Mouse (Mus musculus) heart, postnatal 0 days (tissue): ENCODE measurements around the gene Tmem139. TPM values are rescaled to one million over a fixed set of nuclear protein-coding genes. Genes with fewer than 3 reads are reported as not detected.
A peak's percentile ranks its signal among the peaks of the same experiment; 100 is the strongest.

Source experiments
- ATAC-seq: fragments of 200-750 bp; cut with Nextera tagmentation; 2 replicates; pipeline ENCODE4 v1.8.0; 2017; ENCODE audit warnings: low read depth, moderate number of reproducible peaks, moderate library complexity; ENCODE audit not compliant: insufficient read depth
- DNase-seq: peaks from one replicate; pipeline ENCODE4 v3.0.0-alpha.2; 2016; ENCODE audit warnings: low spot score
- H3K27ac ChIP-seq: fragments of 300-500 bp; sonication (generic); 2 replicates; pipeline ENCODE4 v1.5.1; 2014; ENCODE audit warnings: low read depth, mild to moderate bottlenecking
- H3K27me3 ChIP-seq: fragments of 300-500 bp; sonication (generic); 2 replicates; pipeline ENCODE4 v1.6.1; 2014; ENCODE audit warnings: low read length, mixed read lengths; ENCODE audit not compliant: control insufficient read depth, insufficient read depth
- H3K36me3 ChIP-seq: fragments of 300-500 bp; sonication (generic); replicated peaks from 2 replicates; pipeline ENCODE4 v1.6.1; 2014; ENCODE audit warnings: low read length, mixed read lengths; ENCODE audit not compliant: control insufficient read depth, insufficient read depth
- H3K4me1 ChIP-seq: fragments of 300-500 bp; sonication (generic); 2 replicates; pipeline ENCODE4 v1.6.1; 2014; ENCODE audit warnings: antibody characterized with exemption; ENCODE audit not compliant: control insufficient read depth, insufficient read depth
- H3K4me2 ChIP-seq: fragments of 300-500 bp; sonication (generic); 2 replicates; pipeline ENCODE4 v1.6.1; 2014; ENCODE audit warnings: low read depth, mild to moderate bottlenecking, low read length, moderate library complexity
- H3K4me3 ChIP-seq: fragments of 300-500 bp; sonication (generic); 2 replicates; pipeline ENCODE4 v1.5.1; 2014; ENCODE audit warnings: low read depth, low read length
- H3K9ac ChIP-seq: fragments of 300-500 bp; sonication (generic); replicated peaks from 2 replicates; pipeline ENCODE4 v1.6.1; 2014; ENCODE audit warnings: low read depth, low read length, mixed read lengths
- H3K9me3 ChIP-seq: fragments of 300-500 bp; sonication (generic); replicated peaks from 2 replicates; pipeline ENCODE4 v1.6.1; 2016; ENCODE audit warnings: low read length; ENCODE audit not compliant: control insufficient read depth
- CTCF ChIP-seq: IDR thresholded peaks from 2 replicates; pipeline ENCODE4 v1.5.1; 2016; ENCODE audit warnings: antibody characterized with exemption, control low read depth, low read depth
- EP300 ChIP-seq: IDR thresholded peaks from 2 replicates; pipeline ENCODE4 v1.6.1; 2016; ENCODE audit warnings: antibody characterized with exemption, low read depth
- WGBS: fragments of 180-500 bp; shearing (Covaris S2); extraction: QIAGEN DNeasy Blood & Tissue Kit; methylation state at CpG from one replicate; pipeline ENCODE4 v1.1.7; 2014; 5-methylcytosine and 5-hydroxymethylcytosine counted together
- polyA plus RNA-seq: library from polyadenylated mRNA; unstranded; fragments of >200 nt; fragmentation: Nextera tagmentation; extraction: Ambion mirVana; gene quantifications from 2 replicates; pipeline ENCODE4 v1.2.1, GENCODE M21; 2015
- total RNA-seq: library from RNA; depleted of rRNA; stranded (reverse); fragments of >200 nt; gene quantifications from 2 replicates; pipeline ENCODE4 v1.2.3, GENCODE M21; 2014; ENCODE audit warnings: low replicate concordance; rRNA removed

The Tmem139 gene
- total RNA-seq (not detected in 2 replicates), polyA plus RNA-seq (0.10 and 0.26 TPM in 2 replicates)

GRCm38 (mm10) chr6:42261524-42262170 lies at the start of gene Tmem139:
Gene Tmem139 (plus strand): TSS chr6:42261970.
- Histone ChIP-seq H3K27ac (no peak within 1 kb of the TSS), H3K9me3 (no peaks in the 10 kb centered on the region), H3K4me2 (peak within 1 kb of the TSS; percentile 3; the same call in 1 of the 2 replicates), H3K4me1 (peaks cover 8% of the 10 kb centered on the region), H3K4me3 (no peak within 1 kb of the TSS), H3K27me3 (no peaks in the 10 kb centered on the region), H3K9ac (no peak within 1 kb of the TSS), H3K36me3 (no peaks in the 10 kb centered on the region)
- TF ChIP-seq CTCF (no peak), EP300 (no peak)
- DNase-seq (no peak), ATAC-seq (no peak)
- 17% methylated on average over 20 of the region's 20 CpGs for WGBS

GRCm38 (mm10) chr6:42215028-42215427 lies 46.7 kb upstream of the Tmem139 start, which contains the start of gene Tas2r144:
Gene Tas2r144 (plus strand): TSS chr6:42215328.
- Histone ChIP-seq H3K9me3 (no peaks in the 10 kb centered on the region), H3K27ac (no peak within 1 kb of the TSS), H3K4me1 (no peaks in the 10 kb centered on the region), H3K27me3 (no peaks in the 10 kb centered on the region), H3K4me2 (no peak within 1 kb of the TSS), H3K9ac (no peak within 1 kb of the TSS), H3K36me3 (no peaks in the 10 kb centered on the region), H3K4me3 (no peak within 1 kb of the TSS)
- DNase-seq = no peak
- TF ChIP-seq CTCF (no peak), EP300 (no peak)
- 77% methylated on average over 2 of the region's 2 CpGs for WGBS
- no peak for ATAC-seq

DNA sequence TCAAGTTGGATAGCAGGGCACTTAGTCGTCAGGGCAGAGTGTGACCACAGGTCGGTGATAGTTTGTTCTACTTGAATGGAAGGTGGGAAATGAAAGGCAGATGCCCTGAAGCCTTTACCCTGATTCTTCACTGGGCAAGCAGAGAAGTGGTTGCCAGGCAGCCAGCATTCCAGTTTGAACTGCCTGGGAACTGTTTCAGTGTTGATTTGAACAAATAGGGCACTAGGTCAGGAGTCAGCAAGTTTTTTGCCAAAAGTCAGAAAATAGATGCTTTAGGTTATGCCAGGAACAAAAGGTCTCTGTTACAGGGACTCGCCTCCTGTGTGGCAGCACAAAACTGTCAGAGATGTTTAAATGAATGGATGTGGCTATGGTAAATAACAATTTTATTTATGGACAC lies 39.5 kb upstream of the Tmem139 start:
- Histone ChIP-seq H3K4me3 (no peak overlapping the region), H3K4me2 (no peak overlapping the region), H3K27ac (no peak overlapping the region), H3K9me3 (no peaks in the 10 kb centered on the region), H3K9ac (no peak overlapping the region), H3K36me3 (no peaks in the 10 kb centered on the region), H3K27me3 (no peaks in the 10 kb centered on the region), H3K4me1 (no peaks in the 10 kb centered on the region)
- DNase-seq = no peak
- WGBS = 60% methylated on average over 3 of the region's 3 CpGs
- no peak for ATAC-seq
- no peak for TF ChIP-seq CTCF
- no peak for TF ChIP-seq EP300

DNA sequence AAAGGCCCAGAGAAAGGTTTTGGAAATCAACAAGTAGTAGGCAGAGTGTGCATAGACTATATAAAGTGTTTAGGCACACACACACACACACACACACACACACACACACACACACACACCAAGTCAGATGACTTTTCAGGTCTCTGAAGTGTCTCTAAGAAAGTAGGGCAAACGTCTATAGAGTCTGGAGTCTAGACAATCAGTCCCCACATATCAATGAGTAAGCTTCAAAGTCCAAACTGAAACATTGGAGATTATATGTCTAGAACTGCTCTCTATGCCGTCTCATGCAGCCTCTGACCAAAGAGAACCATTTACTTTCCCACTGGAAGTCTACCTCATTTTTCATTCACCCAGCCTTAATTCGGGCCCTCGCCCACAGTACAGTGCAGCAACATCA lies 36.7 kb upstream of the Tmem139 start:
- H3K4me1 ChIP-seq = no peaks in the 10 kb centered on the region
- no peak for ATAC-seq
- no peaks in the 10 kb centered on the region for H3K36me3 ChIP-seq
- H3K4me3 ChIP-seq = no peak overlapping the region
- H3K4me2 ChIP-seq = no peak overlapping the region
- no peak overlapping the region for H3K27ac ChIP-seq
- DNase-seq = no peak
- no peaks in the 10 kb centered on the region for H3K9me3 ChIP-seq
- TF ChIP-seq CTCF (no peak), EP300 (no peak)
- no peaks in the 10 kb centered on the region for H3K27me3 ChIP-seq
- H3K9ac ChIP-seq = no peak overlapping the region
- 53% methylated on average over 4 of the region's 4 CpGs for WGBS

- no peaks in the 10 kb centered on the region for H3K27me3 ChIP-seq
- H3K9ac ChIP-seq = no peak overlapping the region
- ATAC-seq = no peak
- no peaks in the 10 kb centered on the region for H3K9me3 ChIP-seq
- TF ChIP-seq EP300 (no peak), CTCF (peak; percentile 79)
- no peak overlapping the region for H3K4me2 ChIP-seq
- H3K4me1 ChIP-seq = no peaks in the 10 kb centered on the region
- no peaks in the 10 kb centered on the region for H3K36me3 ChIP-seq
- peak; percentile 57 for DNase-seq
- no peak overlapping the region for H3K27ac ChIP-seq
- 29% methylated on average over 17 of the region's 17 CpGs for WGBS
- H3K4me3 ChIP-seq = no peak overlapping the region
Measured at GRCm38 (mm10) chr6:42227240-42228101, 34.3 kb upstream of the Tmem139 start.
